Mouse (Mus musculus) liver, embryonic 14.5 days (tissue): ENCODE results near the gene Pla2g6.

Source experiments
- CTCF ChIP-seq: IDR thresholded peaks from 2 replicates; pipeline ENCODE4 v1.5.1; 2016; ENCODE audit warnings: antibody characterized with exemption, low read depth, control low read depth
- EP300 ChIP-seq: IDR thresholded peaks from 2 replicates; pipeline ENCODE4 v1.6.1; 2016; ENCODE audit warnings: antibody characterized with exemption, low read depth

- no peak for TF ChIP-seq CTCF
- TF ChIP-seq EP300: no peak
Measured at GRCm38 (mm10) chr15:79282434-79282833, 45.8 kb downstream of the Pla2g6 start.
